Mouse (Mus musculus): ENCODE results near the gene Gpr108. TPM values are rescaled to one million over a fixed set of nuclear protein-coding genes. Genes with fewer than 3 reads are reported as not detected.

Gpr108 gene
- polyA plus RNA-seq, 1 experiment from 2014 or later, result 22.8 TPM

DNA sequence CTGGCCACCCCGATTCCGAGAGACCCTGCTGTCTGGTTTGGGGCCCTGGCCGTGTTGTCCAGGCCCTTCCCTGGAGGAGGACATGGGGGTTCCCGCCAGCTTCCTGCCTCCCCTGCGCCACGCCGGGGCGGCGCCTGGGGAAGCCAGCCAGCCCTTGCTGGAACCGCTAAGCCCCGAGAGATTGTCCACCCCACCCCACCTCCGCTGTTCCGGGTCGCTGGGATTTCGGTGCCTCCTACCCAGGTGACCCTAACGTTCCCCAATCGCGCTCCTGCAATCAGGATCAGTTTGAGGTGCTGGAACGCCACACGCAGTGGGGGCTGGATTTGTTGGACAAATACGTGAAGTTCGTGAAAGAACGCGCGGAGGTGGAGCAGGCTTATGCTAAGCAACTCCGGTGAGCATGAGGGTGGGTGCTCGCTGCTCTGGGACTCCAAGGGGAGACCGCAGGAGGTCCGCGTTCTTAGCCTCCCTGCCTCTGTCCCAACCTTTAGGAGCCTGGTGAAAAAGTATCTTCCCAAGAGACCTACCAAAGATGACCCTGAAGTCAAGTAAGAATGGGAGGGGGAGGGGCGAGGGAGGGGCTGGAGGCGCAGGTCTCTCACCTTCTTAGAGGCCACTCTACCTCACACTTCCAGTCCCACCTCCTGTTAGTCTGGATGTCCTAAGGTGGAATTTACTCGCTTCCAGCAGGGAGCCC, 2.4 kb upstream of the Gpr108 start:
- no peaks in the 10 kb centered on the region for H3K27me3 ChIP-seq (ENCODE audit: poor library complexity, severe bottlenecking)
- H3K4me3 ChIP-seq, result peak overlapping the region; percentile 72
- peak overlapping the region; percentile 97 for H3K27ac ChIP-seq
- H3K4me1 ChIP-seq, result peaks cover 44% of the 10 kb centered on the region
- no peaks in the 10 kb centered on the region for H3K9me3 ChIP-seq
- peaks cover 30% of the 10 kb centered on the region for H3K36me3 ChIP-seq (replicated peaks)
- 3% methylated on average over 33 of the region's 33 CpGs for WGBS
- DNase-seq (ENCODE audit: extremely low spot score, low spot score), result peak; percentile 41

DNA sequence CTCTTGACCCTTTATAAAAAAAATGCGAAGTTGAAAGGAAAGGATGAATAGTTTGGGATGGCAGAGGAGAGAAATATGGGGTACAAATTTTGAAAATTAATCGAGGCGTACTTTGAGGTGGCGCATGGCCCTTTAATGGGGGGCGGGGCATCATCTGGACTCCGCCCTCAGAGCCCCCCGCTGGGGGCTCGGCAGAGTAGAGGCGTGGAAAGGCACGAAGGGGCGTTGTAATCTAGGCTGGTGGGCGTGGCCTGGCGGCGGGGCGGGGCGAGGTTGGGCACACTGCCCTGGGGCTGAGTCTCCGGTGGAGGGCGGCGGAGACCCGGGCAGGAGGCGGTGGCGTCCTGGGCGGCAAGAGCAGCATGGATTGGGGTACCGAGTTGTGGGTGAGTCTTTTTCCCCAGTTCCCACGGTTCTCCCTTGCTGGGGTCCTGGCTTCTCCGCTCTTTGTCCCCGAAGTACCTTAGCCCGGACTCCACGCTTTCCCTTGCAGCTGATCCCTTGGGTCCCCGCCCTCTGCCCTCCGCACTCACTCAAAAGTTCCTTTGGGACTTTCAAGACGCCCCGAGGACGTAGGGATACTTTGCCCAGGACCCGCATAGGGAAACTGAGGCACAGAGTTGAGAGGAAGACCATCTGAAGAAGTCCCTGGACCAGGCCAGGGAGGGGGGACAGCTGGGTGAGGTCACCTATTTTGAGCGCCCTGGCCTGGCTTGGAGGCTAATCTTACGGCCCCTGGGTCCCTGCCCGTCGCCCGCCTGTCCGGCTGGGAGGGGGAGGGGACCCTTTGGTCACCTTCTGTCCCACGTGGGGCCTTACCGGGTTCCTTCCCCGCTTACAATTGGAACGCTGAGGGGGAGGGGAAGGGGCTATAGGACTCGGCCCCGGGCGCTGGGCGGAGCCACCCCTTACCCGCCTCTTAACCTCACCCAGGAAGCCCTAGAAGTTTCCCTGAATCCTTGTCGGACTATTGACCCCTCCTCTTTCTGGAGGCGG, 1.2 kb upstream of the Gpr108 start, which contains the start of gene Trip10:
Gene Trip10 (plus strand): TSS at position 270 of the 996 bp plus-strand sequence.
- under 1% methylated on average over 50 of the region's 52 CpGs for WGBS
- Histone ChIP-seq H3K9me3 (no peaks in the 10 kb centered on the region), H3K27me3 (ENCODE audit: poor library complexity, severe bottlenecking) (no peaks in the 10 kb centered on the region), H3K4me3 (peak within 1 kb of the TSS; percentile 72), H3K4me1 (peaks cover 44% of the 10 kb centered on the region), H3K27ac (peak within 1 kb of the TSS; percentile 97), H3K36me3 (replicated peaks) (peaks cover 27% of the 10 kb centered on the region)
- DNase-seq (ENCODE audit: extremely low spot score, low spot score), result peak; percentile 95

DNA sequence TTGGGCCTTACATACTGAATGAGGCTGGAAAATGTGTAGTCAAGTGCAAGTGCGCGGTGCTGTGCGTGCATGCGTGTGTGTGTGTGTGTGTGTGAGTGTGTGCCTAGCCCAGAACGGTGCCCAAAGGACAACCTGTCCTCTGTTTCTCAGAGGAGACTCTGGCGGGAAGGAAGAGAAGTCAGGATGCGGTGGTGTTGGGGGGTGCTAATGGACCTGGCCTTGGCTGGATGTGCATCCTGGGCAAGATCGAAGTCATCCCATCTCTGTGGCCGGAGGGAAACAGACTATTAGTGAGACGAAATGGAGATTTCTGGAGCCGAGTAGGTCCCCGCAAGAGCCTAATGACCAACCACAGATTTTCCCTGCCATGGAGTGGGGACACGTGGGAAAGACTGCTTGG, 525 bp upstream of the Gpr108 start:
- H3K36me3 ChIP-seq (replicated peaks), result peaks cover 26% of the 10 kb centered on the region
- H3K4me1 ChIP-seq, result peaks cover 44% of the 10 kb centered on the region
- peak overlapping the region; percentile 97 for H3K27ac ChIP-seq
- H3K4me3 ChIP-seq, result peak overlapping the region; percentile 72
- peak; percentile 43 for DNase-seq (ENCODE audit: extremely low spot score, low spot score)
- no peaks in the 10 kb centered on the region for H3K27me3 ChIP-seq (ENCODE audit: poor library complexity, severe bottlenecking)
- H3K9me3 ChIP-seq, result no peaks in the 10 kb centered on the region
- 11% methylated on average over 13 of the region's 13 CpGs for WGBS

DNA sequence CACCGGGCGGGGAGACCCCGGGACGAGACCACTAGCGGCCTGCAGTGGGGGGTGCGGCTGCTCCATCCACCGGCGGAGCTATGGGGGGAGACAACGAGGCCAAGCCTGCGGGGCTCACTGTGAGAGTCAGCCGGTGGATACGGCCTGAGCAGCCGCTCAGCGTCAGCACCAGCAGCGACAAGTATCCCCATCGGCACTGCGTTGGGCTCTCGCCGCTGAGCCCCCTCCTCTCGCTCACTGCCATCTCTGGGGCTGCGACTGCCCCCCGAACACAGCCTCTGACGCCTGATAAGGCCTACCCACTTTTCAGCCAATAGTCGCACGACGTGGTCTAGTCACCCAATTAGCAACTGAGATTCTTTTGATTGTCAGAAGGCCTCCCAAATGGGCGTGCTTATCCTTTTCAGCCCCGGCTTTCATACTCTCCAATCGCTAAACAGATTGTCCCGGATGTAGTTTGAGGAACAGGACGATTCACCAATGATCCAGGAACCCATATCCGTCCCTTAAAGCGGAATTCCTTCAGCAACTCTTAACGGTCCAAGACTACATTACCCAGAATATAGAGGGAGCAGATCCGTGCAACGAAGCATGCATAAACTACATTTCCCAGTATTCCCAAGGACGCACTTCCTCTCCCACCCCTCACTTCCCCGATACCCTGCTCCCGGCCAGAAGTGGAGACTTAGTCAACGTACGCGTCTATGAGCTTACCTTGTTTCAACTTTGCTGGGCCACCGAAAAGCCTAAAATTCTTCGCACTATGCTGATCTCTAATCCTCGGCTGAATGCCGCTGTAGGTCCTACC, 649 bp downstream of the Gpr108 start:
- under 1% methylated on average over 46 of the region's 46 CpGs for WGBS
- H3K9me3 ChIP-seq, result no peaks in the 10 kb centered on the region
- peak; percentile 91 for DNase-seq (ENCODE audit: extremely low spot score, low spot score)
- no peaks in the 10 kb centered on the region for H3K27me3 ChIP-seq (ENCODE audit: poor library complexity, severe bottlenecking)
- H3K4me3 ChIP-seq, result peak overlapping the region; percentile 72
- H3K27ac ChIP-seq, result peak overlapping the region; percentile 97
- H3K36me3 ChIP-seq (replicated peaks), result peaks cover 23% of the 10 kb centered on the region
- peaks cover 44% of the 10 kb centered on the region for H3K4me1 ChIP-seq

DNA sequence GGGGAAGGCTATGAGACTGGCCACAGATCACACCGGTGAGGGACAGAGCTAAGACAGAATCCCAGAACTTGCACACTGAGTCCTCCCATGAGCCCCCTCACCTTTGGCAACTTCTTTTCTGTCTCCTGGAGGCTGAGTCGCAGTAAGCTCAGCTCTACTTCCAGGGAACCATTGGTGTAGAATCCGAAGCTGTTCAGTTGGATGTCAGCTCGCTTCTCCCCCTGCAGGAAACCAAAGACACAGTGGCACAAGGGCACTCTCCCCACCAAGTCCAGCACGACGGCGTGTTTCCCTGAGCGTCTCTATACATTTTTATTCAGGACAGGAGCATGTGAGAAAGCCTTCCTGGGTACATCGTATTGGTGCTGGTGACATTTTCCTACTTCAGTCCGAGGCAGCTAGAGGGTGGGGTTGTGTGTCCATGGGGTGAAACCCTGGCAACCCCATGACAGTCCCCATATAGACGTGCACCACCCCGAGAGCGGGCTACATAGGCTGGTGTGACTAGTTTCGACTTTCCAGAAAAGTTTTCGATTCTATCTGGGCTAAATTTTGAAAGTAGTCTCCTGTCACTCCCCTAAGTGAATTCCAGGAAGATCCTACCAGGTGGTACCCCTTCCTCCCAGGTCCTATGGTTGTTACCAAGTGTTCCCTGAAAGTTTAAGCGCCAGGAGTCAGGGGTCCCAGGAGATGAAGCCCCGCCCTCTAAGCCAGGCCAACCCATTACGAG, 1.4 kb downstream of the Gpr108 start:
- Histone ChIP-seq H3K4me1 (peaks cover 44% of the 10 kb centered on the region), H3K4me3 (peak overlapping the region; percentile 72), H3K27me3 (ENCODE audit: poor library complexity, severe bottlenecking) (no peaks in the 10 kb centered on the region), H3K9me3 (no peaks in the 10 kb centered on the region), H3K36me3 (replicated peaks) (peaks cover 31% of the 10 kb centered on the region), H3K27ac (peak overlapping the region; percentile 97)
- WGBS, result 3% methylated on average over 18 of the region's 18 CpGs
- DNase-seq (ENCODE audit: extremely low spot score, low spot score), result peak; percentile 23

DNA sequence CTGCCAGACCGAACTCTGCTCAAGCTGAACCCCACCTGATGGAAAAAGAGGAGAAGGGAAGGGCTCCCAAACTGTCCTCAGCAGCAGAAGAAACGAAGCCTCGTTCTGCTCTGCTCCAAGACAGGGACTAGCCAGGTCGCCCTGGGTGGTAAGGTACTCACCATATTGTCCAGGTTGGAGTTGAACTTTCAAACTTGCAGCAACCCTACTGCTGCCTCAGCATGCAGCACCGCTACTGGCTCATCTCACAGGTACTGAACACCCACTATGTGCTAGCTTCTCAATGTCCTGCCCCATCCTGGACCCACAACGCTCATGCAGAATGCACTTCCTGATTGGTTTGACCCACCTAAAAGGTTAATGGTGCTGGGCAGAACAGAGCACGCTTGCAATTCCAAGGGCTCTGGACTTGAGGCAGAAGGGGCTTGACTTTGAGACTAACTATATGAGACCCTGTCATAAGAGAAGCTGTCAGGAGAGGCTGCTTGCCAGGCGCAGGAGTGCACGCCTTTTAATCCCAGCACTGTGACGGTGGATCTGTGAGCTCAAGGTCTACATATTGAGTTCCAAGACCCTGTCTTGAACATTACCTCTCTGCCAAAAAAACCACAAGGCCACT, 2.8 kb downstream of the Gpr108 start:
- H3K27me3 ChIP-seq (ENCODE audit: poor library complexity, severe bottlenecking), result no peaks in the 10 kb centered on the region
- no peak for DNase-seq (ENCODE audit: extremely low spot score, low spot score)
- 0 out of 2 replicates have a peak, but pooled peaks cover 4% of the 10 kb centered on the region for H3K9me3 ChIP-seq
- H3K27ac ChIP-seq, result no peak overlapping the region
- peaks cover 36% of the 10 kb centered on the region for H3K36me3 ChIP-seq (replicated peaks)
- no peak overlapping the region for H3K4me3 ChIP-seq
- 93% methylated on average over 10 of the region's 10 CpGs for WGBS
- H3K4me1 ChIP-seq, result peaks cover 32% of the 10 kb centered on the region

DNA sequence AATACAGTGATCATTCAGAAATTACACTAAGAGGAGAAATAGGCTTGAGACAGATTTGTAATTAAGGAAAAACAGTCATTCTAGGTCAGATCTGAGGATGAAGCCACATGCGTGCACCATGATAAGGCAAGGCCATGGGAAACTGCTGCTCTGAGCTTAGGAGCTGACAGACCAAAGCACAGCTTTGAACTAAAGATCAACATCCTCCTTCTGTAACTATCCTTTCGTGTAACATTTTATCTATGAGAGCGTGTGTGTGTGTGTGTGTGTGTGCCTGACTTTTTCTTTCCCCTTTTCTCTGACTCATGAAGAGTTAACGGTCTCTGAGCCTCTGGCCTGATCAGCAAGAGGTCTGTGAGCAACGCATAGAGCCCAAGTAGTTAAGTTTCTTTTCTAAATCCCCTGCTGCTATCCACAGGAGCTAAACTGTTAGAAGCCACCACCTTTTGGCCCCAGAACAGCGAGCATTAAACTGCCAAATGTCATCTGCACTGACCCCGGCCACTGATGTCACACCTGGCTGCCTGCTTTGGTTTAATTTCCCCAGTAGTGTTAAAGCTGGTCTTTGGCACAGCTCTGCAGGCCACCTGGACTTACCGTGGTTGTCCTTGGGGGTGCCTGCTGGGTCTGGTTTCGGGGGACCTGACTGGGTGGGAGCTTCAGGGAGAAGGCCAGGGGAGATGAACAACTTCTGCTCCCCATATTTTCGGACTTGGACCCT, 4.4 kb downstream of the Gpr108 start:
- Histone ChIP-seq H3K27me3 (ENCODE audit: poor library complexity, severe bottlenecking) (no peaks in the 10 kb centered on the region), H3K4me3 (no peak overlapping the region), H3K36me3 (replicated peaks) (peaks cover 36% of the 10 kb centered on the region), H3K27ac (no peak overlapping the region), H3K9me3 (0 out of 2 replicates have a peak, but pooled peaks cover 4% of the 10 kb centered on the region), H3K4me1 (peaks cover 21% of the 10 kb centered on the region)
- no peak for DNase-seq (ENCODE audit: extremely low spot score, low spot score)
- WGBS, result 82% methylated on average over 10 of the region's 10 CpGs

DNA sequence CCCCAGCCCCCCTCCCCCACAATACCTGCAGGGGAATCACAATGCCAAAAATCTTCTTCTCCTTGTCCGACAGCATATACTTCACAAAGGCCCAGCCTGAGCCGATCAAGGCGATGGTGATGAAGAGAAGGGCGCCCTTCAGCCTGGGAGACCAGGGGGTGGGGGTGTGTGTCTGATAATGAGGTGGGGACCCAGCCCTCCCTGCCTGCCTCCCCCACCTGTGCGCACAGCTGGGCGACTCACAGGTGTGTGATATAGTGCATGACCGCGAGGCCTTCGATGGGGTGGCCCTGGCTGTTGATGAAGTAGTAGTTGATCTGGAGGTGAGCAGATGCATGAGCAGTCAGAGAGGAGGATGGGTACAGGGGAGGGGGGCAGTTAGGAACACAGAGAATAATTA, 11.1 kb downstream of the Gpr108 start:
- peaks cover 50% of the 10 kb centered on the region for H3K36me3 ChIP-seq (replicated peaks)

DNA sequence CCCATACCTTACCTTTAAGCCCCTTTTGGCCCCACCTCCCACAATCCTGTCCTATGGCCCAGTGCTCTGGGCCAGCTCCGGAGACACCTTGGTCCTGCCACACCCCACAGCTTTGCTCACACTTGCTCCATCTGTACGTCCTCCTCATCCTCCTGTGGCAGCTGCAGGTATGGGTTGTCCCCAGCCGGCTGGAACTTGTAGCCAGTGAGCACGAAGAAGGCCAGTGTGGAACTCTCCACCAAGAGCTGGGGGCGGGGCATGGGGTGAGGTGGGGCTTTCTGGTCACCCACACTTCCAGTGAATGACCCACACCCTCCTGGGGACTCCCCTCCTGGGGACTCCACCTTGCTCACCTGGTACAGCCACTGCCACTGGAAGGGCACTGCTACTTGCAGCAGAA, 12.4 kb downstream of the Gpr108 start:
- Histone ChIP-seq H3K9me3 (no peaks in the 10 kb centered on the region), H3K27ac (no peak overlapping the region), H3K4me1 (no peaks in the 10 kb centered on the region), H3K4me3 (no peak overlapping the region), H3K36me3 (replicated peaks) (peaks cover 42% of the 10 kb centered on the region), H3K27me3 (ENCODE audit: poor library complexity, severe bottlenecking) (no peaks in the 10 kb centered on the region)
- WGBS, result 86% methylated on average over 5 of the region's 5 CpGs
- no peak for DNase-seq (ENCODE audit: extremely low spot score, low spot score)

More for the DNA sequence above, 11.1 kb downstream of the Gpr108 start:
- no peak overlapping the region for H3K4me3 ChIP-seq
- H3K4me1 ChIP-seq, result no peaks in the 10 kb centered on the region
- no peak for DNase-seq (ENCODE audit: extremely low spot score, low spot score)
- 92% methylated on average over 9 of the region's 9 CpGs for WGBS
- H3K27ac ChIP-seq, result no peak overlapping the region
- no peaks in the 10 kb centered on the region for H3K27me3 ChIP-seq (ENCODE audit: poor library complexity, severe bottlenecking)
- H3K9me3 ChIP-seq, result 0 out of 2 replicates have a peak, but pooled peaks cover 4% of the 10 kb centered on the region

DNA sequence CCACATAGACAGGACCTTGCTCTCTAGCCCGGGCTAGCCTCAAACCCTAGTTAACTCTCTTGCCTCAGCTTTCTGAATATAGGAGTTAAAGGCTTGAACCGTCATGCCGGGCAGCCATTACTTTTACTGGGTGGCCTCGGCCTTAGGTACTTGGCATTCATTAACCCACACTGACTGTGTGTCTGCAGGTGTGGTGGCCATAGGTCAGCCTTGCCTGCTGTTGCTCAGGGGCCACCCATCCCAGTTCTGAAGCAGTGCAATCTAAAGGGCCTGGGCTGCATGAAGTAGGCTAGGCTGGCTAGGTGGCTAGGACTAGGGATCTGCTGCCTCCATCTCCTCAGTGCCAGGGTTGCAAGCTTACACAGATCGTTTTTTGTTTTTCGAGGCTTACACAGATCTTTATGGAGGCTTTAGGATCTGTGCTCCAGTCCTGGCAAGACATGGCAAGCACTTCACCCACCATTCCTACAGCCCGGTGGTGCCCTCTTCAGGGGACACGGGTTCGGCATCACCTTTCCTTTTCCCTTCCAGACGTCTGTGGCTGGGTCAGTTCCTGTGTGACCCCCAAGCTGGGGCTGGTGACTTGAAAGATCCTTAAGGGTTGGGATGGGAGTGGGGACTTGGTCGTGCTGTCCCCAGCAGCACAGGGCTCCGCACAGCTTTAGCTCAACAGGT, 13.9 kb downstream of the Gpr108 start:
- no peaks in the 10 kb centered on the region for H3K27me3 ChIP-seq (ENCODE audit: poor library complexity, severe bottlenecking)
- H3K4me1 ChIP-seq, result no peaks in the 10 kb centered on the region
- H3K36me3 ChIP-seq (replicated peaks), result peaks cover 42% of the 10 kb centered on the region
- H3K27ac ChIP-seq, result no peak overlapping the region
- H3K4me3 ChIP-seq, result no peak overlapping the region
- H3K9me3 ChIP-seq, result no peaks in the 10 kb centered on the region
- no peak for DNase-seq (ENCODE audit: extremely low spot score, low spot score)
- 83% methylated on average over 12 of the region's 12 CpGs for WGBS
